Mouse (Mus musculus) lung, adult 2 months (tissue): Measurements from ENCODE around the gene Hist1h3g.

Source experiments
- CTCF ChIP-seq: fragments of 200-500 bp; IDR thresholded peaks from 2 replicates; pipeline ENCODE4 v1.5.1; 2011; ENCODE audit warnings: mild to moderate bottlenecking, low read length, control low read depth; ENCODE audit not compliant: insufficient read depth
- POLR2A ChIP-seq: fragments of 200-500 bp; IDR thresholded peaks from 2 replicates; pipeline ENCODE4 v1.6.1; 2011; ENCODE audit warnings: low read depth, mild to moderate bottlenecking, control low read depth, low read length, borderline replicate concordance; ENCODE audit errors: extremely low read depth

DNA sequence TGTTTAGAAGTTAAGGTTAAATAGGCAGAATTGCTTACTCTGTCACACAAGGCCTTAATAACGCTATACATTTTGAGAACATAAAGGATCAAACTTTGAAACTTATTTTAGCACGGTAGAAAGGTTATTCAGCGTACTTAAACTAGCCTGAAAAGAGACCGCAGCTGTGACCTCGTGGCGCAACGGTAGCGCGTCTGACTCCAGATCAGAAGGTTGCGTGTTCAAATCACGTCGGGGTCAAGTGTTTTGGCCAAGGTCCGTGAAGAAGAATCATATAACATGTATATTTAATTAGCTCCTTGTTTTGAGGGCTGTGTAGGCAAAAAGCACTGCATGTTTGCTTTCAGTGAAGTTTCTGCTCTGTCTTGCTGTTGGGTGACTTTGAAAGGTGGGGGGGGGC lies 28.9 kb upstream of the Hist1h3g start:
- TF ChIP-seq POLR2A (no peak), CTCF (no peak)
